Mouse (Mus musculus): ENCODE measurements around the gene Mboat7.

DNA sequence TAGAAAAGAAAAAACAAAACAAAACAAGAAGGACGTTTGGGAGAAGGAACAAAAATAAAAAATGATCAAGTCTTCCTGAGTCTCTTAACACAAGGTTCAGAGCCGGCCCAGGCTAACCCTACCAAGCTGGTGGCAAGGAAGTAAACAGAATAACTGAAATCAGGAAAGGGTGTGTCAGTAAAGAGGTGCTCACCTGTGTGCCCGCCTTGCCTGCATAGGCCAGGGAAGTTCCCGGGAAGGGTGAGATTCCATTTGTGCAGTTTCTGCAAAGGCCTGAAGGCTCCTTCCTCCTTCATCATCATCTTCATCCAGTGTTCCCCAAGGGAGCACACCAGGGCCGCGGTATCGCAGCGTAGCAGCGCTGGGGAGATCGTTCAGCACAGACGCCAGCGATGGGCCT lies 17.0 kb downstream of the Mboat7 start:
- TF ChIP-seq MAX (IDR thresholded peaks at IDR 0.05; ENCODE audit: low read depth): no peak
- TF ChIP-seq USF1 (IDR thresholded peaks at IDR 0.05; ENCODE audit: low read depth): no peak
- no peak for TF ChIP-seq POLR2A (IDR thresholded peaks at IDR 0.05; ENCODE audit: insufficient read length, low read depth)
- TF ChIP-seq CEBPB (IDR thresholded peaks at IDR 0.05; ENCODE audit: insufficient read depth, poor library complexity, severe bottlenecking): no peak
- TF ChIP-seq REST (IDR thresholded peaks at IDR 0.05; ENCODE audit: insufficient read depth, insufficient read length): no peak
- TF ChIP-seq E2F4 (IDR thresholded peaks at IDR 0.05; ENCODE audit: insufficient read depth): no peak
- TF ChIP-seq MYOG (IDR thresholded peaks at IDR 0.05; ENCODE audit: control insufficient read depth in 1 of 3, insufficient read depth in 1 of 3, insufficient read length in 2 of 3, low read depth in 2 of 3): no peak
- TF ChIP-seq TCF3 (IDR thresholded peaks at IDR 0.05; ENCODE audit: insufficient read length, low read depth): no peak
- TF ChIP-seq SRF (IDR thresholded peaks at IDR 0.05; ENCODE audit: control insufficient read depth, insufficient read length, low read depth): no peak
